Mouse (Mus musculus): ENCODE measurements around the gene Lrg1.

The Lrg1 gene

DNA sequence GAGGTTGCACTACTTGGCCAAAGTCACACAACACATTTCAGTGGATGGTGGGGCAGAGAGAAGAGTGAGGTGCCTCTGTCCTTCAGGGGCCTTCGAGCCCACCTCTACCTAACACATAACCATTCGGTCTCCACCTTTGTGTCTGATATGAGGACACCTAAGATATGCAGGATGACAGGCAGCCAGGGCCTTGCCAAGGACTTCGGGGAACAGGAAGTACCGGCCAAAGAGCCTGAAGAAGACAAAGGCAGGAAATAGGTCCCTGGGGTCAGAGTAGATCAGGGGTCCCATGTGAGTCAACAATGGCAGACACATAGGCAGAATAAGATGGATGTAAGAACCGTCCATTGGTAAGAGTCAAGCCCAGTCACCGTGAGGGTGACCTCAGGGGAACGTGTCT is 14.8 kb upstream of the Lrg1 start:
- DNase-seq (ENCODE audit: inconsistent age in 2 of 2, low spot score in 1 of 2), result peak in 1 of 2 experiments; percentile 52

DNA sequence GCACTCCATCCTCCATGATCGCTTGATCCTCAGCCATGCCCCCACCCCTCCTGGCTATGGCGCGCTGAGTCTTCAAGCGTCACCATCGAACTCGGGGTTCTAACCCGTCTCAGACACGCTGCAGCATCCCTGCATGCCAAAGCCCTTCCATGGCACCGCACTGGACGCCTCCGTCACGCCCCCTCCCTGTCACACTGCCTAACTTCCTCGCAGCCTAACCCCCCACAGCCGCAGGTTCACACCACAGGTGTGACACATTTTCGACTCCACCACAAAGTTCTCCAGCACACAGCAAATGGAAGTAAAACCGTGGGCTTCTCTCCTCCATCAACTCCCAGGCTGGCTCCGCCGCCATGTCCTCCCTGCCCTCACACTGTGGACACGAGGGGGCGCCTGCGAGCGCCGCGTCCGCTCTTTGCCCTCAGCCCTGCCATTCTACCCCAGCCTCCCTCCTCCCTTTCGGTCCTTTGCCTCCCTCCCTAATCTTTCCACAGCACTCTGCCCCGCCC is 12.7 kb upstream of the Lrg1 start:
- DNase-seq (ENCODE audit: inconsistent age in 2 of 2, low spot score in 1 of 2), result peak; percentile 76 to 91

DNA sequence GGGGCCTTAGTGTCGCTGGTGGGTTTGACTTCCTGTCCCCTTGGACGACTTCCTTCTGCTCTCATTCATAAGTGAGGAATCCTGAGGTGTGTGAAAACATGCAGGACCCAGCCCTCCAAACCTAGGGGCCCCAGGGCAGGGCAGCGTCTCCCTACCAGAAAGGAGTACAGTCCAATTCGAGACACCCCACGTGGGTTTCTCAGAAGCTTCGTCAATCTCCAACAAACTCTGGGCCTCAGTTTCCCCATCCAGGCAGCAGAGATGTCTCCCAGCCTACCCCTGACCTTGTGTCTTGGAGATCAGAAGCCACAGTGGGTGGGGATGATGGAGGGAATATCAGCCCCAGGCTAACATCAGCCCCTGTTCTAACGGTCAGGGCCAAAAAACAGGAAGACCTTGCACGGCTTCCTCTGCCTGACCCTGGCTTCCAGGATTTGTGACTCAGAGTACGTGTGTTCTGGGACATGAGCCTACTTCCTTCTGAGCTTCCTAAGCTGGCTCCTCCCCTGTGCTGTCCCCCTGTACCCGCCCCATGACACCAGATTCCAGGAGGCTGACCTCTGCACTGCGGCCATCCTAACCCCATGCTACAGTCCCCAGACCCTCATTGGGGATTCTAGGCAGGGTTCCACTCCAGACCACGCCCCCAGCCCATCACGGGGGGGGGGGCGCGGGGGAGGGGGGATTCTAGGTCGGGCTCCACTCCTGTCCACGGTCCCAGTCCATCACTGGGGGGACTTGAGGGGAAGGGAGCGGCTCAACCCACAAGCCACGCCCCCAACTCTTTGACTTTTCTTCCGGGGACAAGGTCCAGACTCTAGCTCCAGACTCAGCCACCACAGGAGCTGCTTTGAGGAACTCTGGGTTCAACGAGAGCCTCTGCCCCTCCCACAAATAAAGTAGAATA is 11.9 kb upstream of the Lrg1 start:
- peak; percentile 80 to 90 for DNase-seq (ENCODE audit: inconsistent age in 2 of 2, low spot score in 1 of 2)

DNA sequence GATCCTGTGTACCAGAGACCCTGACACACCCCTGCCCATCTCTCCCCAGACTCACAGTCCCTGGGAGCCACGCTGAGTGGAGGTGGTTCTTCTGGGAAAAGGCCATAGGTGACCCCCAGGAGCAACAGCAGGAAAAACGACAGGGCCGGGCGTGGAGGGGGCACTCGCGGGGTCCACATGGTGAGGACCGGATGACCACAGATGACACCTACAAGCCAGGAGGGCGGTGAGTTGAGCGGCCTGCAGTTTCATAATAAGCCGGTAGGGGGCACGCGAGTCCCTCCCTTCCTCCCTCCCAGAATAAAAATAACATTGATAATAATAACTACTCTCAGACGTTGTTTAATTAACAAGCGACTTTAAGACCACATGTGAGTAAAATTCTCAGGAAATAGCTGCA is 10.9 kb upstream of the Lrg1 start:
- DNase-seq (ENCODE audit: inconsistent age in 2 of 2, low spot score in 1 of 2), result peak; percentile 67 to 90

DNA sequence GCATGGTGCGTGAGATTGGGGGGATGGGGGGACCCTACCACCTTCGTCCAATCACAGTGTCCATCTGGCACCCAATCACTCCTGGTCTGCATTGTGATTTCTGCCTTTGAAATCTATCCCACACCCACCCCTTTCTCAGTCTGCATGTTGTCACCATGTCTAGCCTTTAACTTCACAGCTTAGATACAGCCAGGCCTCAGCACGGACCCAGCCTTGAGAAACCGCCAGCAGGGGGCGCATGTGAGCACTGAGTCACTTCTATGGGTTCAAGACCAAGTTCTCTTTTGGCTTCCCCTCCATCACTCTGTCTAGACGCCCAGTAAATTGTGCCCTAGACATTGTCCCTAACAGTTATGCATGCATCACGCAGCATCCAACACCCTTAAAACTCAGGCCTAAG is 10.0 kb upstream of the Lrg1 start:
- DNase-seq (ENCODE audit: inconsistent age in 2 of 2, low spot score in 1 of 2), result peak; percentile 64 to 91

DNA sequence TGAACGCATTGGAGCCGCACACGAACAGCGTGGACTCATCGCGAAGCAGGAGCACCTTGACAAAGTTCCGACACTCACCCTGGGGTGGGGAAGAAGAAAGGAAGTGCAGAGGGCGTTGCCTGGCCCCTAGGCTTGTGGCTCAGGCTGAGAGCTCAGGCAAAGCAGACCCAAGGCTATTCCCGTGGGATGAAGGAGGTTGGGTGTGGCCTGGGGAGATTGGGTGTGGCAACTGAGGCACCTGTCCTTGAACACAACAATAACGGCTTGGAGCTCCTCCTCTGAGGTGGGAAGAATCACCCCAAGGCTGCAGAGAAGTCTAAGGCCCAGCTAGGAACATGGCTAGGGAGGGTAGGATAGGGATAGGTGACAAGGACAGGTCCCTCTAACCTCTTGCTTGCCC is 9.3 kb upstream of the Lrg1 start:
- peak in 1 of 2 experiments; percentile 30 for DNase-seq (ENCODE audit: inconsistent age in 2 of 2, low spot score in 1 of 2)

DNA sequence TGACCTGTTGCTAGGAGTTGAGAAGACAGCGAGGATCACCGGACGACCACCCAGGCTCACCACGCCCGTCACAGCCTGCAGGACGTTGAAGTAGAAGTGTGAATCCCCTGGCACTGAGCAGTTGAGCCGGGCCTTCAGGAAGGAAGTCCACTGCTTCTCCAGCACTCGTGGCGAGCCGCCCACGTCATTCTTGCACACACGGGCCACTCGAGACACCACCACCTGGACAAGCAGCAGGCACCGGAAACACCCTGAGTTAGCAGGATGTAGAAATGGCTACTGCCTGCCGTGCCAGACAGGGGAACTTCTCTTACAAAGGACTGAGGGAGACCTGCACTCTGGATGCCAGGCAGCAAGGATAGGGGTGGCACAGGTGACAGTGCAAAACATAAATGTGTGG is 6.4 kb upstream of the Lrg1 start:
- peak; percentile 12 to 34 for DNase-seq (ENCODE audit: inconsistent age in 2 of 2, low spot score in 1 of 2)

DNA sequence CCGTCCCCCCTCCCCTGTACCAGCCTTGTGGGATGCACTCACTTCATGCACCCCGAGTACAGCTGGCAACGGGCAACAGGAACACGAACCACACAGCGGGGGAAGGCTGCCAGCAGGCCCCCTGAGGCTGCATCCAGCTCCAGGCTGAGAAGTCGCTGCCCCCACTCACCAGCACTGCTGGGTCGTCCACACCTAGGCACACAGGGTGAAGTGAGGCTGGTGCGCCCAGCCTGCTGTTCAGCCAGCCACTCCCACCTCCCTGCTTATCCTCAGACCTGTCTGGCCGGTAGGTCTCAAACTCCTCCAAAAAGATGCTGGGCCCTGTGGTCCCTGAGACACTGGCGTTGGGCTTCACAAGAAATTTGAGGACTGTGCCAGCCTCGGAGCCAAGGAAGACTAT is 4.4 kb upstream of the Lrg1 start:
- no peak for DNase-seq (ENCODE audit: inconsistent age in 2 of 2, low spot score in 1 of 2)

DNA sequence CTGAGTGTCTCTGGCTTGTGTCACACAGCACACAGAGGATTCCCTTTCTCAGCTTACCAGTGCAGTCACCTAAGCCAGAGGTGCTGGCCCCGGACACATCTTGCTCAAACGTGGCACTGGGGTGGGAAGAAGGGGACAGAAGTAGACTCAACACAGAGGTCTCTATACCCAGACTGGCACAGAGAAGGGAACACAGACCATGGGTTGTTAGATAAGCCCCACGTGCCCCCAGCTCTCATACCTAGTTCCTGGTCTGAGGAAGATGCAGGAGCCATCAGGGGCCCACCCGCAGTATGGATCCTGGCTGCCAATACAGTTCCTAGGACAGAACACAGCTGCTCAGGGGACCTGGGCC is 3.5 kb upstream of the Lrg1 start:
- DNase-seq (ENCODE audit: inconsistent age in 2 of 2, low spot score in 1 of 2), result no peak

DNA sequence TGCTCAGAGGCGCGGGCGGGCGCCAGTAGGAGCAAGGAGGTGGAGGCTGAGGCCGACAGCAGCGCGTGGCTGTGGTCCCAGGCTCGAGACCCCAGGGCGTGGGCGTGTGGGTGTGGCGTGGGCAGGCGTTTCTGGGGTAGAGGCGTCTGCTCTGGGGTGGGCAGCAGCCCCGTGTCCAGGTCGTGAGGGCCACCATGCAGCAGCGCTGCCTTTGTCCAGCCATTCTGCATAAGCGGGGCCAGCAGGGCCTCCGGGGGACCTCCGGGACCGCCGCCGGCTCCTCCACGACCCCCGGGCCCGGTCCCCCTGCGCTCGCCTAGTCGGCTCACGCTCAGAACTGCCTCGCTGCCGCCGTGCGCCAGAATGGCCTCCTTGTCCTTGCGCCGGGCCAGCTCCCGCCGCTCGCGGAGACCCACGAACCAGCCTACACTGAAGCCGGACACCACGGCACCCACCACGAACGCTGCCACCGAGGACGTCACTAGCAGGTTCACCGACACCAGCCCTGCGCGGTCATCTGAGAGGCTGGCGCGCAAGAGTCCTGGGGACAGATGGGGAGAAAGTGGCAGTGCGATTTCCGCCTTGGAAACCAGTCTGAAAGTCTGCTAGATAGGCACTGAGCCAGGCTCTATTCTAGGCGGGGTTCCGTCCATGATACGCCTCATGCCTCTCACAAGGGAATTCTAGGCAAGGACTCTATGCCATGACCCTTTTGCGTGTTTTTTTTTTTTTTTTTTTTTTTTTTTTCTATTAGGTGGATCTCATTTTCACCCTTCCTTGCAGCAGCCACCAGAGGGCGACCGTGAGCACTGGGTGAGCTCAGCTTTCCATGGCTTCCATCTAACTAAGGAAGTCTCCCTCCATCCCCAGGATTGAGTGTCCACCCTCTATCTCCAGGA is 2.8 kb upstream of the Lrg1 start:
- DNase-seq (ENCODE audit: inconsistent age in 2 of 2, low spot score in 1 of 2), result peak; percentile 70 to 82

DNA sequence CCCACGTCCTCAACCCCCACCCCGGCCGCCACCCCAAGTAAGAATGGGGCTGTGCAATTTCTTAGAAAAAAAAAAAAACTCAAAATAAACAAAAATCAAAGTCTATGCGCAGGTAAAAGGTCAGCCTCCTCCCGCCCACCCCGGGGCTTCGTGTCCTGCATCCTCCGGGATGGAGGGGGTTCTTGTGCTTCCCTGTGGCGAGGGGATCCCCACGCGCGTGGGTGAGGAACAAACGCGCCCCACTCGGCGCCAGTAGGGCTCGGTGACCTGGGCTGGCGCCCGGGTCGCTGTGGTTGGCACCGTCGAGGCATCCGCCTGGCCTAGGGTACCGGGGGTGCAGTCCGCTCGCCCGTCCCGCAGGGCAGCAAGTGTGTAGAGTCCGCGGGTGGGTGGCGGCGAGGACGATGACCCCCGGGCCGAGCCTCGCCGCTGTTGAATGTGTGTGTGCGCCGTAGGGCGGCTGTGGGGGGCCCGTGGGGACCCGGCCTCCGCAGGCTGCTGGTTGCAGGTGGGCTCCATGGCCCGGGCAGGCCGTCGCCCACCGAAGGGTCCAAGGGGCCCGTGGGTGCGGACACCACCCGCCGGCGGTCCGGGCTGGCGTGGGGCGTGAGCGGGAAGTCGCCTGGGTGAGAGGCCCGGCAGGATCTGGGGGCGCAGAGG is 2.0 kb upstream of the Lrg1 start:
- no peak for DNase-seq (ENCODE audit: inconsistent age in 2 of 2, low spot score in 1 of 2)

DNA sequence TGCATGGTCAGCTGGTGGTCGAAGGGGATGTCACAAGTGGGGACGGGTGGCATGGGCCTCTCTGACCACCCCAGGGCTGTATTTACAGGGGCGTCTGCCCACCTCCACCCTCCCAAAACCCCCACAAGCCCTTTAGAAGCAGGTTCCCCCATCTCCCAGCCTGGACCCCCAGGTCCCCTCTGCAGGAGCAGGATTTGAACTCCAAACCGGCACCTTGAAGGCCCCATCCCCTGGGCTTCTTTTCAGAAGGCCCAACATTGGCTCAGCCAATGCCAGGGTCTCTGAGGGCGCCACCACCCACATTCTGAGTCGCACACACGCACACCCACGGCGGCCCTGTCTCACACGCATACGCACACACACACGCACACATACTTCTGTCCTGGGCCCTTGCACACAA is 1.4 kb upstream of the Lrg1 start:
- no peak for DNase-seq (ENCODE audit: inconsistent age in 2 of 2, low spot score in 1 of 2)

DNA sequence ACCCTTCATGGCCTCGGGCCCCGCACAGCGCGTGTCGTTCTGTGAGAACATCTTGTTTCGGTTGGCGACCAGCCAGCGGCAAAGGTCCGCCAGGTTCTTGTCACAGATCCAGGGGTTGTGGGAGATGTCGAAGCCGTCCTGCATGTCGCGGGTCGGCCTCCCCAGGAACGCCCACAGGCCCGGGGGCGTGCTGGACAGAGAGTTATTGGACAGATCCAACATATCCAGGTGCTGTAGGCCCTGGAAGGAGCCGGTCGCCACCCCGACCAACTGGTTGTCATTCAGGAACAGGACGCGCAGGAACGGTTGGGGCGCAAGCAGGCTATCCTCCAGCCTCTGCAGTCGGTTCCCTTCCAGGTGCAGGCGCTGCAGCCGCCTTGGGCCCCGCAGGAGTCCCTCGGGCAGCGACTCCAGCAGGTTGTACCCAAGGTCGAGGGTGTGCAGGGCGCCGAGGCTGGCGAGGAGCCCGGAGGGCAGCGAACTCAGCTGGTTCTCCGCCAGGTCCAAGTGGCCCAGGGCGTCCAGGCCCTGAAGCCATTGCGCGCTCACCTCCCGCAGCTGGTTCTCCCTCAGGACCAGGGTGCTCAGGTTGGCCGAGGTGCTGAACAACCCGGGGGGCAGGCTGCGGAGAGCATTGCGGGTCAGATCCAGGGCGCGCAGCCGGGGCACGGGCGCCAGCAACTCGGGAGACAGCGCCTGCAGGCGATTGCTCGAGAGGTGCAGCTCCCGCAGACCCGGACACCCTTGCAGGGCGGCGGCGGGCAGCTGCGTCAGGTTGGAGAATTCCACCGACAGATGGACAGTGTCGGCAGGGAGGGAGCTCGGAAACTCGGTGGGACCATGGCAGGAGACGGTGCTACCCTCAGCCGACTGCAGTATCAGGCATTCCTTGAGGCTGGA is 1.6 kb downstream of the Lrg1 start:
- DNase-seq (ENCODE audit: inconsistent age in 2 of 2, low spot score in 1 of 2), result peak; percentile 92

DNA sequence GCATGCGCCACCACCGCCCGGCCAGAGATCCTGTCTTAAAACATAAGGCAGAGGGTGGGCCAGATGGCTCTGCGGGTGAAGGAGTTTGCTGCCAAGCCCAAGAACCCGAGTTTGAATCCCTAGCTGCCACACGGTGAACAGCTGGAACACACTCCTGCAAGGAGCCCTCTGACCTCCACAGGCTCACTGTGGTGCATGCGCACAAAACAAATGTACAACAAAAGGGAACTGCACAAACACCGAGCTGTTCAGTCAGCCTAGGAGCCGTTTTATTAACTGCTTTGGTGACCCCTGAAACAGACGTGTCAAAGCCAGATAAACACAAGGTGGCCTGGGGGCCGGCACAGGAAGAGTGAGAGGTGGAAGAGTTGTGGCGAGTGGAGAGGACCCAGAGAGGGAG is 2.4 kb downstream of the Lrg1 start:
- DNase-seq (ENCODE audit: inconsistent age in 2 of 2, low spot score in 1 of 2), result no peak

DNA sequence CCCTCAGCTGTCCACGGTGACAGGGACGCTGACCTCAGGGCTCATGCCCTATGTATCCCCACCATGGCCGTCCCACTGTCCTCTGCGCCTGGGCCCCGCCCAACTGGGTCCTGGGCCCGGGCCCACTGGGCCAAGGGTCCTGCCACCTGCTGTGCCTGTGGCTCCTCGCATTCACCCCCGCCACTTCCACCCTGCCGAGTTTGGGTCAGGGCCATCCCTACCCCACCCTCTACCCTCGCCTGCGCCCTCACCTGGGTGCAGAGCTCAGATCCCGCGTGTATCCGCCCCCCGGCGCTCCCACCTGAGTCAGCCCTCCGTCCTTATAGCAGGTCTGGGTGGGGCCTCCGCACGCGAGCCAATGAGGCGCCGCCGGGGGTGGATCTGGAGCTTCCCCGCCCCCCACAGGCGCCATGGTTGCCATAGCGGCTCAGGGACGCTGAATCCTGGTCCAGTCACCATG is 4.5 kb downstream of the Lrg1 start, which contains the start of gene Plin5:
Plin5 (minus strand) TSS at position 346 of the 460 bp plus-strand sequence.
- peak; percentile 89 to 93 for DNase-seq (ENCODE audit: inconsistent age in 2 of 2, low spot score in 1 of 2)

DNA sequence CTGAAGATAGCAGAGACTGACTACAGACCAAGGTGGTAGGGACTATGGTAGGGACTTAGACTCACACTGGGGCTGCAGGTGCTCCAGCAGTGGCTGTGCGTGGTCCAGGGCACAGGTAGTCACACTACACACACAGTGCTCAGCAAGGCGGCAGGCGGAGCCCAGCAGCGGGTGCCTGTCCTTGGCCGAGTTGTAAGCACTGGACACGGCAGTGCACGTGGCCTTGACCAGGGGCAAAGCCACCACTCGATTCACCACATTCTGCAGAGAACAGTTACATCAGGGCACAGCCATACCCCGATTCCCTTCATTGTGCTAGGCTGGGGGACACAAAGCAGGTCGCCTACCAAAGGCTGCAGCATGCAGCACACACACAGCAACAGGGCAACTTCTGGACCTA is 5.6 kb downstream of the Lrg1 start:
- DNase-seq (ENCODE audit: inconsistent age in 2 of 2, low spot score in 1 of 2), result peak; percentile 86 to 89

DNA sequence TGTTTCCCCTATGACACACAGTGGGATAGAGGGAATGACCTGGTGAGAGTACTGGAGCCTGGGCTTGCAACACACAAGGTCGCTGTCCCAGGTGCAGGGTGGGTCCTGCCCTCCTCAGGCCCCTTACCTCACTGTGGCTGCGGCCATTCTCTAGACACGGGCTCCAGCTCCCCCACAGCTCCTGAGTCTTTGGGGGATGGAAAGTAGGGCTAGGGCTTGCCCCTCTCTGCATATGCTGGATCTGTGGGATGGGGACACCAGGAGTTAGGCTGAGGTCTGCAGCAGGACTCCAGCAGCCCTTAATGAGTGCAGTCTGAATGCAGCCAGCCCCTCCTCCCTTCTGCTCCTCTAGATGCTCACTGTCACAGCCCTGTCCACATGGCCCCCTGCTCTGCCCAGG is 9.1 kb downstream of the Lrg1 start:
- no peak for DNase-seq (ENCODE audit: inconsistent age in 2 of 2, low spot score in 1 of 2)

DNA sequence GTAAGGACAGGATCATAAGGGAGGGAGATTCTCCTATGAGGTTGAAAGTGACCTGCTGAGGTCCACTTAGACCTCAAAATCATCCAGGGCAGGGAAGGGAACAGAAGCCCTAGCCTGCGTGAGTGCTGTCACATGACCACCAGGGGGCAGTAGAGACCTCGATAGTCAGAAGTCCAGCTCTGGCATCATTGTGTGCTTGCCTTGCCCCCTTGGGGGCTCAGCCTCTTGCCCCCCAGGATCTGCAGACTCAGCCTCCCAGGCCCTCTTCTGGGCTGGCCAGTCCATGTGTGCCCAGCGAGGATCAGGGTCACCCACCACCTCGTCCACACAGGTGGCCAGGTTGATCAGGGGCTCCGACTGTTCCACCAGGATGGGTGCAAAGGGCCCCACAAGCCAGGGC is 9.9 kb downstream of the Lrg1 start:
- DNase-seq (ENCODE audit: inconsistent age in 2 of 2, low spot score in 1 of 2), result peak; percentile 67 to 87

DNA sequence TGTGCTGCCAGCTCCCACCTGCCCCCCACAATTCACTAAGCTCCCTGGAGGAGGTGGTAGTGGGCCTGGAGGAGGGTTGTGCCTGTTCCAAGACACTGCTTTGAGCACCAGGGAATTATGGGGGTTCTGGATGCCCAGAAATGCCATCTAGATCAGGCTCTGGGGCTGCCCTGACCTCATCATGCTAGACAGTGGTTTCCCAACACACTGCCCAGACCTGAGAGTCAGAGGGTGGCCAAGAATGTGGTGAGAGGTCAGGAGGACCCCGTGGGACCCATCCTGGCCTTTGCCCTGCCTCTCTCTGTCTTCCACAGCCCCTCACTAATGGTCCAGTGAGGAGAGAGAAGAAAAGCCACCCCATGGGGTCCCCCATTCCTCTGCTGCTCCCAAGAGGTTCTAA is 10.8 kb downstream of the Lrg1 start:
- peak; percentile 24 to 58 for DNase-seq (ENCODE audit: inconsistent age in 2 of 2, low spot score in 1 of 2)

DNA sequence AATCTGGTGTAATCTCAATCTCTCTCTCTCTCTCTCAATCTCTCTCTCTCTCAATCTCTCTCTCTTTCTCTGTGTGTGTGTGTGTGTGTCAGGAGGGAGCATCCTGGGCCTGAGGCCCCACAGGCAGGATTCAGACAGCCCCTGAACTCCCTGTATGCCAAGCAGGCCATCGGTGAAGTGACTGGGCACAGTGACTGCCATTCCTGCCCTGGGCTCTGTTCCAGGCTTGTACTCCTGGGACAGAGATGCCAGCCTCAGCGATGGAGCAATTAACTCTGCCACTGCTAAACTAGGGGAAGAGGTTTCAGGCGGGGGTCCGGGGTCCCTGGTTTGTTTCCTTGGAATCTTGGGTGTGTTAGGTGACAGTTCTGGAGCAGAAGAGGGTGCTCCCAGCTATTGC is 11.2 kb downstream of the Lrg1 start:
- DNase-seq (ENCODE audit: inconsistent age in 2 of 2, low spot score in 1 of 2), result peak; percentile 49 to 74
